Mouse (Mus musculus): ENCODE results near the gene Syn2. TPM values are rescaled to one million over a fixed set of nuclear protein-coding genes. Genes with fewer than 3 reads are reported as not detected.
A peak's percentile ranks its signal among the peaks of the same experiment; 100 is the strongest.
"Not testable (repeated sequence)": the region's sequence is repeated elsewhere in the genome, so short reads cannot be mapped to it uniquely, and the experiment has no call there.

Syn2 gene
- polyA plus RNA-seq, 1 experiment from 2014 or later, result 4.7 TPM

GRCm38 (mm10) chr6:115227529-115227928 is 92.8 kb downstream of the Syn2 start:
- Histone ChIP-seq H3K36me3 (ENCODE audit: control insufficient read depth, insufficient read depth, low read length) (no peaks in the 10 kb centered on the region), H3K4me3 (ENCODE audit: low read depth, low read length) (no peak overlapping the region), H3K4me2 (replicated peaks; ENCODE audit: low read depth, low read length) (no peak overlapping the region), H3K9me3 (ENCODE audit: control insufficient read depth, low read depth, low read length) (no peaks in the 10 kb centered on the region), H3K4me1 (ENCODE audit: control insufficient read depth, insufficient read depth, low read length) (no peaks in the 10 kb centered on the region), H3K9ac (replicated peaks; ENCODE audit: low read depth, low read length) (no peak overlapping the region), H3K27me3 (ENCODE audit: control insufficient read depth, insufficient read depth, low read length) (no peaks in the 10 kb centered on the region), H3K27ac (ENCODE audit: low read length) (no peak overlapping the region)
- 0 out of 2 replicates have a peak, but pooled peaks have one; percentile 49 for ATAC-seq (ENCODE audit: insufficient number of reproducible peaks, insufficient read depth, low FRiP score, low read depth)
- whole genome bisulfite sequencing, result 7% methylated on average over 2 of the region's 2 CpGs

GRCm38 (mm10) chr6:115230557-115230956 is 95.9 kb downstream of the Syn2 start:
- Histone ChIP-seq H3K9me3 (ENCODE audit: control insufficient read depth, low read depth, low read length) (no peaks in the 10 kb centered on the region), H3K27me3 (ENCODE audit: control insufficient read depth, insufficient read depth, low read length) (no peaks in the 10 kb centered on the region), H3K4me1 (ENCODE audit: control insufficient read depth, insufficient read depth, low read length) (no peaks in the 10 kb centered on the region), H3K36me3 (ENCODE audit: control insufficient read depth, insufficient read depth, low read length) (no peaks in the 10 kb centered on the region), H3K9ac (replicated peaks; ENCODE audit: low read depth, low read length) (no peak overlapping the region), H3K4me3 (ENCODE audit: low read depth, low read length) (no peak overlapping the region), H3K4me2 (replicated peaks; ENCODE audit: low read depth, low read length) (no peak overlapping the region), H3K27ac (ENCODE audit: low read length) (no peak overlapping the region)
- no peak for ATAC-seq (ENCODE audit: insufficient number of reproducible peaks, insufficient read depth, low FRiP score, low read depth)
- WGBS, result 71% methylated on average over 3 of the region's 3 CpGs

DNA sequence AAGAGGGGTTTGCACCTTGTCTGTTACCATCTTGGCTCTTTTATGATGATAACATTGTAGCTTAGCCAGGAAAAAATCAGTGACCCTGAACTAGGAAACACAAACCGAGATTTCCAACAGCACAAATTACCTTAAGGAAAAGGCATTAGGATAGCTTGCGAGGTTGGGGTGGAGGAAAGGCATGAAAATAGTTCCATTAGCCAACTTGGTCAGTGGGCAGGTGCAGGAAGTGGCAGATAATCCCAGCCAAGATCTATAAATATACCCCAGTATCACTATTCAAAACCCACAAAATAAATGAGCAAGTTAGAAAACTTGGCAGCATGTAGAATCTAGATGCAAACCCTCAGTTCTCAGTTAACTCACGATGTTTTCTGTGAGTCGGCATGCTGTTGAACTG is 97.1 kb downstream of the Syn2 start:
- Histone ChIP-seq H3K36me3 (ENCODE audit: control insufficient read depth, insufficient read depth, low read length) (no peaks in the 10 kb centered on the region), H3K9ac (replicated peaks; ENCODE audit: low read depth, low read length) (no peak overlapping the region), H3K4me3 (ENCODE audit: low read depth, low read length) (no peak overlapping the region), H3K4me1 (ENCODE audit: control insufficient read depth, insufficient read depth, low read length) (no peaks in the 10 kb centered on the region), H3K27me3 (ENCODE audit: control insufficient read depth, insufficient read depth, low read length) (no peaks in the 10 kb centered on the region), H3K4me2 (replicated peaks; ENCODE audit: low read depth, low read length) (no peak overlapping the region), H3K9me3 (ENCODE audit: control insufficient read depth, low read depth, low read length) (no peaks in the 10 kb centered on the region), H3K27ac (ENCODE audit: low read length) (no peak overlapping the region)
- ATAC-seq (ENCODE audit: insufficient number of reproducible peaks, insufficient read depth, low FRiP score, low read depth), result no peak
- WGBS, result 71% methylated on average over 4 of the region's 4 CpGs

- H3K4me3 ChIP-seq (ENCODE audit: low read depth, low read length), result no peak overlapping the region
- no peak for ATAC-seq (ENCODE audit: insufficient number of reproducible peaks, insufficient read depth, low FRiP score, low read depth)
- no peaks in the 10 kb centered on the region for H3K9me3 ChIP-seq (ENCODE audit: control insufficient read depth, low read depth, low read length)
- H3K4me1 ChIP-seq (ENCODE audit: control insufficient read depth, insufficient read depth, low read length), result no peaks in the 10 kb centered on the region
- H3K4me2 ChIP-seq (replicated peaks; ENCODE audit: low read depth, low read length), result no peak overlapping the region
- peak overlapping the region; percentile 23; the same call in 1 of the 2 replicates for H3K27ac ChIP-seq (ENCODE audit: low read length)
- H3K9ac ChIP-seq (replicated peaks; ENCODE audit: low read depth, low read length), result no peak overlapping the region
- no peaks in the 10 kb centered on the region for H3K27me3 ChIP-seq (ENCODE audit: control insufficient read depth, insufficient read depth, low read length)
- no peaks in the 10 kb centered on the region for H3K36me3 ChIP-seq (ENCODE audit: control insufficient read depth, insufficient read depth, low read length)
- WGBS, result 80% methylated on average over 1 of the region's 1 CpGs
These were observed 97.9 kb downstream of the Syn2 start for GRCm38 (mm10) chr6:115232562-115232961.

DNA sequence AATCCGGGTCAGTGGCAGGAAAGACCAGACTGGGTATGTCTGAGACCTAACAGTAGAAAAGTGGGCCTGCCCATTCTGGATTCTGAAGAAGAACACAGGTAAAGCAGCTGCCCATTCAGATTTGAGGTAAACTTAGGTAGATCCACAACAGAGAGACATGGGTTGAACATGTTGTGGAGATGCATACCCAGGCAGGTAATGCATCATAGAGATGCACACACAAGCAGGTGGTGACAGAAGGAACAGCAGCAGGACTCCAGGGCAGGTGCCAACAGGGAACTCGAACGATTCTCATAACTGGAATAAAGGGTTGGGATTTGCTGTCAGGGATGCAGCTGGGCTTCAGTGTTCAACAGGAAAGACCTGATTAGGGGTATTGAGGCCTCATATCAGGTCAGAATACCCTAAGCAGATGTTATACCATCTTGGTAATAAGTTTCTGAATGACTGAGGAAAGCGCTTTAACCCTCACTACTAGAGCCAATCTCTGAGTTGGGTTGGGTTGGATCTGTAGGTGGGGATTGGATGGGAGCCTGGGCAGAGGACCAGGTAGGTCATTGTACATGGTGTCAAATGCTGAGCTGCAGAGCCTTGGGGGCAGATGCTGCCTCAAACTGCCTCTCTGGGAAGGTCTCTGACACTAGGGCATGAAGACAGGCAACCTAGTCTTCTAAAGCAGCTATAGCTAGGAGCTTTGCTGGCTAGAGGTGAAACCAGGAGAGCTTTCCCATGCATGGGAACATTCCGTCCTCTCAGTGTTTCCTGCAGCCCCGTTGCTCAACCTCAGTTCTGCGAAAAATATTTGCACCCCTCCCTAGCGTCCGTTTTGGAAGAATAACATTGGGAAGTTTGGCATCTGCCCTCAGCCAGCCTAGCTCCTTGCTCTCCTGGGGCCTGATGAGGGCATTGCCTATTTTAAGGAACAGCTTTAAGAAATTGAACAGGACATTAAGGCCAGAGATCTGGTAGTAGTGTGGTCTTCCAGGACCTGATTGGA is 103.6 kb downstream of the Syn2 start:
- H3K27ac ChIP-seq (ENCODE audit: low read length), result no peak overlapping the region
- H3K4me2 ChIP-seq (replicated peaks; ENCODE audit: low read depth, low read length), result no peak overlapping the region
- no peaks in the 10 kb centered on the region for H3K4me1 ChIP-seq (ENCODE audit: control insufficient read depth, insufficient read depth, low read length)
- no peaks in the 10 kb centered on the region for H3K36me3 ChIP-seq (ENCODE audit: control insufficient read depth, insufficient read depth, low read length)
- H3K4me3 ChIP-seq (ENCODE audit: low read depth, low read length), result no peak overlapping the region
- no peak for ATAC-seq (ENCODE audit: insufficient number of reproducible peaks, insufficient read depth, low FRiP score, low read depth)
- H3K9ac ChIP-seq (replicated peaks; ENCODE audit: low read depth, low read length), result no peak overlapping the region
- H3K9me3 ChIP-seq (ENCODE audit: control insufficient read depth, low read depth, low read length), result no peaks in the 10 kb centered on the region
- 83% methylated on average over 9 of the region's 9 CpGs for WGBS
- H3K27me3 ChIP-seq (ENCODE audit: control insufficient read depth, insufficient read depth, low read length), result no peaks in the 10 kb centered on the region

DNA sequence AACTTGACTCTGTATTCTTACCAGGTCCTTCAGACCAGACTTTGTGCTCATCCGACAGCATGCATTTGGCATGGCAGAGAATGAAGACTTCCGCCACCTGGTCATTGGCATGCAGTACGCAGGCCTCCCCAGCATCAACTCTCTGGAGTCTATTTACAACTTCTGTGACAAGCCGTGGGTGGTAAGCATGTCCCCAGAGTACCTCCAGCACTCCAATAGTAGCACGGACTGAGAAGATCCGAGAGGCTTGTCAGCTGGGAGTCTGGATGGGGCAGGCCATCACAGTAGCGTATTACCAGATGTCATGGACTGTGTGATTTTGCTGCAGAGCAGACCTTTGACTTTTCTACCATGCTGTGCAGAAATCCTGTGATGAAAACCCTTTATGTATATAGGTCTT is 104.6 kb downstream of the Syn2 start:
- H3K9ac ChIP-seq (replicated peaks; ENCODE audit: low read depth, low read length), result no peak overlapping the region
- H3K4me2 ChIP-seq (replicated peaks; ENCODE audit: low read depth, low read length), result no peak overlapping the region
- no peak overlapping the region for H3K27ac ChIP-seq (ENCODE audit: low read length)
- no peaks in the 10 kb centered on the region for H3K27me3 ChIP-seq (ENCODE audit: control insufficient read depth, insufficient read depth, low read length)
- no peak overlapping the region for H3K4me3 ChIP-seq (ENCODE audit: low read depth, low read length)
- no peak for ATAC-seq (ENCODE audit: insufficient number of reproducible peaks, insufficient read depth, low FRiP score, low read depth)
- no peaks in the 10 kb centered on the region for H3K9me3 ChIP-seq (ENCODE audit: control insufficient read depth, low read depth, low read length)
- no peaks in the 10 kb centered on the region for H3K36me3 ChIP-seq (ENCODE audit: control insufficient read depth, insufficient read depth, low read length)
- H3K4me1 ChIP-seq (ENCODE audit: control insufficient read depth, insufficient read depth, low read length), result no peaks in the 10 kb centered on the region
- 83% methylated on average over 7 of the region's 7 CpGs for WGBS

DNA sequence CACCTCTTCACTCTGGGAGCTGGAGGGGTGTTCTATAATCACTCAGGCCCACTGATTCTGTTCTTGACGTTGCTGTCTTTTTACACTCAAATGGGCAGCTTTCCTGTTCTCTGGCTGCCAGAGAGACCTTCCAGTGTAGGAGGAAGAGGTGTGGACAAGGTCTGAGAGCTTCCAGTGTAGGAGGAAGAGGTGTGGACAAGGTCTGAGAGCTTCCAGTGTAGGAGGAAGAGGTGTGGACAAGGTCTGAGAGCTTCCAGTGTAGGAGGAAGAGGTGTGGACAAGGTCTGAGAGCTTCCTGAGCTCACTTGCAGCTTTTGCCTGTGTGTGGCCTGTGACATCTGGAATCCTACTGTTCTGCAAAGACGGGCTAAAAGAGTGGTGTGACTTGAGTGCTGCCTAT is 105.7 kb downstream of the Syn2 start:
- 50% methylated on average over 2 of the region's 2 CpGs for WGBS
- H3K4me1 ChIP-seq (ENCODE audit: control insufficient read depth, insufficient read depth, low read length); H3K27me3 ChIP-seq (ENCODE audit: control insufficient read depth, insufficient read depth, low read length); H3K36me3 ChIP-seq (ENCODE audit: control insufficient read depth, insufficient read depth, low read length); H3K9me3 ChIP-seq (ENCODE audit: control insufficient read depth, low read depth, low read length); H3K4me2 ChIP-seq (replicated peaks; ENCODE audit: low read depth, low read length); ATAC-seq (ENCODE audit: insufficient number of reproducible peaks, insufficient read depth, low FRiP score, low read depth); H3K27ac ChIP-seq (ENCODE audit: low read length); H3K4me3 ChIP-seq (ENCODE audit: low read depth, low read length); H3K9ac ChIP-seq (replicated peaks; ENCODE audit: low read depth, low read length): not testable (repeated sequence)

GRCm38 (mm10) chr6:115241131-115241699 is 106.5 kb downstream of the Syn2 start:
- Histone ChIP-seq H3K4me2 (replicated peaks; ENCODE audit: low read depth, low read length) (no peak overlapping the region), H3K4me3 (ENCODE audit: low read depth, low read length) (no peak overlapping the region), H3K9ac (replicated peaks; ENCODE audit: low read depth, low read length) (no peak overlapping the region), H3K27ac (ENCODE audit: low read length) (no peak overlapping the region), H3K27me3 (ENCODE audit: control insufficient read depth, insufficient read depth, low read length) (no peaks in the 10 kb centered on the region), H3K4me1 (ENCODE audit: control insufficient read depth, insufficient read depth, low read length) (no peaks in the 10 kb centered on the region), H3K9me3 (ENCODE audit: control insufficient read depth, low read depth, low read length) (no peaks in the 10 kb centered on the region), H3K36me3 (ENCODE audit: control insufficient read depth, insufficient read depth, low read length) (no peaks in the 10 kb centered on the region)
- 47% methylated on average over 3 of the region's 3 CpGs for WGBS
- no peak for ATAC-seq (ENCODE audit: insufficient number of reproducible peaks, insufficient read depth, low FRiP score, low read depth)
